Mouse (Mus musculus) skeletal muscle tissue, adult 2 months (tissue): ENCODE results near the gene Xylt2.
"Not testable (repeated sequence)": the region's sequence is repeated elsewhere in the genome, so short reads cannot be mapped to it uniquely, and the experiment has no call there.

Experiments used
- DNase-seq: peaks from one replicate; pipeline ENCODE4 v3.0.0-alpha.2; 2012; ENCODE audit warnings: low read depth, low spot score

Gene Xylt2

GRCm38 (mm10) chr11:94676308-94676707, 1.0 kb downstream of the Xylt2 start:
- DNase-seq: no peak

- no peak for DNase-seq
Observed at GRCm38 (mm10) chr11:94675446-94675845, 1.9 kb downstream of the Xylt2 start.

- DNase-seq: no peak
Observed at GRCm38 (mm10) chr11:94674984-94675383, 2.3 kb downstream of the Xylt2 start.

- no peak for DNase-seq
Observed at GRCm38 (mm10) chr11:94665281-94665680, 12.0 kb downstream of the Xylt2 start.

GRCm38 (mm10) chr11:94661344-94661743, 16.0 kb downstream of the Xylt2 start:
- no peak for DNase-seq

- peak; percentile 51 for DNase-seq
Observed at GRCm38 (mm10) chr11:94653663-94654436, 23.5 kb downstream of the Xylt2 start, which contains the start of the genes Mrpl27 and Eme1. Gene Mrpl27, plus strand, starts transcription at chr11:94653767. Gene Eme1, minus strand, starts transcription at chr11:94653964.

GRCm38 (mm10) chr11:94652973-94653372, 24.3 kb downstream of the Xylt2 start:
- DNase-seq: no peak

GRCm38 (mm10) chr11:94651241-94651640, 26.1 kb downstream of the Xylt2 start:
- DNase-seq: not testable (repeated sequence)

- DNase-seq: no peak
Observed at GRCm38 (mm10) chr11:94646457-94646856, 30.9 kb downstream of the Xylt2 start.

- DNase-seq: no peak
Observed at GRCm38 (mm10) chr11:94644461-94645219, 32.7 kb downstream of the Xylt2 start.

GRCm38 (mm10) chr11:94634431-94634830, 42.9 kb downstream of the Xylt2 start:
- DNase-seq: no peak

- no peak for DNase-seq
Observed at GRCm38 (mm10) chr11:94632988-94633387, 44.3 kb downstream of the Xylt2 start.

GRCm38 (mm10) chr11:94631969-94632368, 45.3 kb downstream of the Xylt2 start:
- no peak for DNase-seq

- peak; percentile 33 for DNase-seq
Observed at GRCm38 (mm10) chr11:94630199-94631011, 46.9 kb downstream of the Xylt2 start.

- no peak for DNase-seq
Observed at GRCm38 (mm10) chr11:94629884-94630198, 47.5 kb downstream of the Xylt2 start.

GRCm38 (mm10) chr11:94629199-94629883, 48.0 kb downstream of the Xylt2 start, which contains the start of gene Lrrc59:
Gene Lrrc59, plus strand, starts transcription at chr11:94629767.
- peak; percentile 86 for DNase-seq

- no peak for DNase-seq
Observed at GRCm38 (mm10) chr11:94622162-94622561, 55.2 kb downstream of the Xylt2 start.

- no peak for DNase-seq
Observed at GRCm38 (mm10) chr11:94621458-94621852, 55.9 kb downstream of the Xylt2 start.

GRCm38 (mm10) chr11:94620766-94621457, 56.4 kb downstream of the Xylt2 start:
- no peak for DNase-seq

GRCm38 (mm10) chr11:94617646-94618045, 59.7 kb downstream of the Xylt2 start:
- no peak for DNase-seq

- no peak for DNase-seq
Observed at GRCm38 (mm10) chr11:94615494-94615893, 61.8 kb downstream of the Xylt2 start.
